In genomic region chr1:59913195-59913868, GRCm38 (mm10) we compare ENCODE assay signal across 8 mouse cellular contexts. TPM values are rescaled to one million over a fixed set of nuclear protein-coding genes. Genes with fewer than 3 reads are reported as not detected.
DNase-seq lines count a peak whose midpoint lies in the region; ATAC-seq lines count a peak whose summit lies in the region.

No protein-coding gene starts in this region.

- no peaks in the 10 kb centered on the region for H3K36me3 ChIP-seq in intestine, embryonic 14.5 days (ENCODE audit: control insufficient read depth, insufficient read depth, low read length)
- no peaks in the 10 kb centered on the region for H3K36me3 ChIP-seq in limb, embryonic 11.5 days (ENCODE audit: control insufficient read depth, insufficient read depth, low read length)
- no peaks in the 10 kb centered on the region for H3K36me3 ChIP-seq in midbrain, embryonic 15.5 days (replicated peaks)

- no peaks in the 10 kb centered on the region for H3K9me3 ChIP-seq in intestine, embryonic 14.5 days (ENCODE audit: control insufficient read depth, low read length)
- no peaks in the 10 kb centered on the region for H3K9me3 ChIP-seq in limb, embryonic 11.5 days (ENCODE audit: control insufficient read depth, low read length)
- no peaks in the 10 kb centered on the region for H3K9me3 ChIP-seq in midbrain, embryonic 15.5 days

- no peaks in the 10 kb centered on the region for H3K27me3 ChIP-seq in intestine, embryonic 14.5 days (replicated peaks; ENCODE audit: control insufficient read depth, insufficient read depth, low read length)
- no peaks in the 10 kb centered on the region for H3K27me3 ChIP-seq in limb, embryonic 11.5 days (ENCODE audit: control insufficient read depth, insufficient read depth, low read length)
- no peaks in the 10 kb centered on the region for H3K27me3 ChIP-seq in midbrain, embryonic 15.5 days (replicated peaks)

- ATAC-seq in intestine, embryonic 14.5 days (replicated peaks; ENCODE audit: low FRiP score, low TSS enrichment, low read depth): peak; percentile 57
- peak; percentile 41 for ATAC-seq in limb, embryonic 11.5 days (ENCODE audit: insufficient number of reproducible peaks, low FRiP score, low TSS enrichment, low read depth)
- peak; percentile 77 for ATAC-seq in midbrain, embryonic 15.5 days (replicated peaks)

- H3K4me1 ChIP-seq in intestine, embryonic 14.5 days (replicated peaks; ENCODE audit: control insufficient read depth, insufficient read depth, low read length): peaks cover 17% of the 10 kb centered on the region
- peaks cover 7% of the 10 kb centered on the region; the same call in 1 of the 2 replicates for H3K4me1 ChIP-seq in limb, embryonic 11.5 days (ENCODE audit: control insufficient read depth, insufficient read depth, low read length)
- peaks cover 33% of the 10 kb centered on the region for H3K4me1 ChIP-seq in midbrain, embryonic 15.5 days

- peak overlapping the region; percentile 91 for H3K27ac ChIP-seq in intestine, embryonic 14.5 days (ENCODE audit: low read depth)
- peak overlapping the region; percentile 86 for H3K27ac ChIP-seq in limb, embryonic 11.5 days (replicated peaks; ENCODE audit: low read depth, low read length)
- H3K27ac ChIP-seq in midbrain, embryonic 15.5 days: peak overlapping the region; percentile 98

- H3K9ac ChIP-seq in intestine, embryonic 14.5 days (ENCODE audit: low read length): peak overlapping the region; percentile 88
- H3K9ac ChIP-seq in limb, embryonic 11.5 days (ENCODE audit: low read length): peak overlapping the region; percentile 92
- peak overlapping the region; percentile 95 for H3K9ac ChIP-seq in midbrain, embryonic 15.5 days

- peak overlapping the region; percentile 95 for H3K4me3 ChIP-seq in intestine, embryonic 14.5 days (ENCODE audit: low read depth, low read length)
- peak overlapping the region; percentile 96 for H3K4me3 ChIP-seq in limb, embryonic 11.5 days (ENCODE audit: low read depth, low read length)
- peak overlapping the region; percentile 97 for H3K4me3 ChIP-seq in midbrain, embryonic 15.5 days

- WGBS in intestine, embryonic 14.5 days: under 1% methylated on average over 56 of the region's 98 CpGs
- WGBS in limb, embryonic 11.5 days: under 1% methylated on average over 60 of the region's 98 CpGs
- under 1% methylated on average over 52 of the region's 98 CpGs for WGBS in midbrain, embryonic 15.5 days

- DNase-seq in lung, adult 18-20 months: peak; percentile 49
- DNase-seq in lung, postnatal 25 days (ENCODE audit: low spot score): no peak
- peak; percentile 52 for DNase-seq in embryo, embryonic 10.5 days (ENCODE audit: low spot score)
- peak; percentile 10 to 13 for DNase-seq in gastrocnemius, adult 8-10 months (ENCODE audit: low spot score in 2 of 2)
- peak; percentile 84 for DNase-seq in intestine, embryonic 14.5 days (ENCODE audit: low spot score)
- DNase-seq in limb, embryonic 11.5 days (ENCODE audit: low spot score): no peak
- DNase-seq in spleen, postnatal 36 days (ENCODE audit: low spot score in 2 of 2): peak; percentile 33 to 37

- H3K4me2 ChIP-seq in intestine, embryonic 14.5 days (ENCODE audit: low read length): peak overlapping the region; percentile 74
- peak overlapping the region; percentile 67 for H3K4me2 ChIP-seq in limb, embryonic 11.5 days (ENCODE audit: low read depth, severe bottlenecking)
- H3K4me2 ChIP-seq in midbrain, embryonic 15.5 days: peak overlapping the region; percentile 65

RNA-seq across cellular contexts. Expression of gene Fam117b, which starts 0.5 kb away (rescaled TPM):
- total RNA-seq in gastrocnemius, adult 8-10 months (2022): 1 to 10 TPM; 4.1 to 5.9 (median 5.1) TPM
- 10.3 and 11.0 TPM in 2 replicates for polyA plus RNA-seq in intestine, embryonic 14.5 days (2014; fragmentation: Nextera tagmentation; extraction: Ambion mirVana)
- 14.7 and 16.0 TPM in 2 replicates for polyA plus RNA-seq in limb, embryonic 11.5 days (2014; fragmentation: Nextera tagmentation; extraction: Ambion mirVana)
- 44.3 and 48.2 TPM in 2 replicates for polyA plus RNA-seq in midbrain, embryonic 15.5 days (2015; fragmentation: Nextera tagmentation; extraction: Ambion mirVana)

Comparison
In these comparisons a context has a peak if more than half of its experiments do, and no peak if none do; other contexts are left out.
1. DNase-seq: peak in lung, adult 18-20 months (2 of 2), embryo, embryonic 10.5 days (single experiment), gastrocnemius, adult 8-10 months (2 of 2), intestine, embryonic 14.5 days (single experiment) and spleen, postnatal 36 days (2 of 2); none in lung, postnatal 25 days (single experiment) and limb, embryonic 11.5 days (single experiment).
2. Peak in every context shown above with its lines, with median percentiles within 50 percentile points of each other: ATAC-seq, H3K27ac ChIP-seq, H3K4me2 ChIP-seq, H3K4me3 ChIP-seq and H3K9ac ChIP-seq.